Mouse (Mus musculus): ENCODE results near the gene Pdgfa.

Gene Pdgfa

GRCm38 (mm10) chr5:138929879-138930507, 67.2 kb downstream of the Pdgfa start:
- ATAC-seq (ENCODE audit: insufficient number of reproducible peaks, low FRiP score, low TSS enrichment), result no peak
